Mouse (Mus musculus): ENCODE results near the gene Lgr5. TPM values are rescaled to one million over a fixed set of nuclear protein-coding genes. Genes with fewer than 3 reads are reported as not detected.

The Lgr5 gene
- total and polyA plus RNA-seq, 2 experiments from 2014 or later, result 1.5 to 3.0 TPM

DNA sequence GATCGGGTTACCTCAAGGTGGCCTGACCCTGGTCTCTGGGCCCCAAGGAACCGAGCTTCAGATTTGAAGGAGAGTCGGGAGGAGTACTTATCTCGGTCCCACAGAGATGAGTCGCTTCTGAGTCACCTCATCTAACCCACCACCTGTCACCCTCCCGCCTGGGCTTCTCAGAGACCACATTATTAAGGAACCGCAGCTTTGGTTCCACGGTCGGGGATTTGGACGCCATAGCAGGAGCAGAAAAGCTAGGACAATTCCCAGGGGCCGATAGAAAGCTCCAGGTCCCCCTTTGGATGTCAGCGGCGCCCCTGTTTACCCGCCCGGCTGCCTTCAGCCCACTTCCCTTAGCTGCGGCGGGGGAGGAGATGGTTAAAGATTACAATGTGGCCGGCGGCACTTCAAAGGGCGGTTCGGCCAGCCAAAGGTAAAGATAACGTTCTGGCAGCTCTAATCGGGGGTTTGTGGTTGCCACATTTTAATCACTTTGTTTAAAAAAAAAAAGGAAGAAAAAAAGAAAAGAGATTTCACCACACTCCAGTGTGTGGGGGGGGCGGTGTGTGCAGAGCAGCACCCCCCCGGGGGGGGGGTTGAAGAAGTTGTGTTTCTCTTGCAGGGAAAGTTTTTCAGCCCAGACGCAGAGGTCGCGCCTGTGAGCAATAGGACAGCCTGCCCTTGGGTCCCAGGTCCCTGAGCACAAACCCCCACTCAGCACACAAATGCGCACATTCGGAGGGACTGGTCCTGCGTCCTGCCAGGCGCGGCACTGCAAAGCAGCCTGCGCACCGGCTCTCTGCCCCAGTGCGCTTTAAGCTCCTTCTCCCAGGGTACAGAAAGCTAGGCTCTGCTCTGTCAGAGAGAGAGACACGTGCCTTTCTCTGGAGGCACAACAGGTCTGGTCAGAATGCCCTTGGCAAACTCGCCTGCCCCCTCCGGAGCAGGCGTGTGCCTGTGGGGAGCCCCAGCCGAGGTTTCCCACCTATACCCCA lies 1.0 kb downstream of the Lgr5 start:
- no peak for DNase-seq (ENCODE audit: low spot score)
- H3K36me3 ChIP-seq (ENCODE audit: insufficient read depth, low read length), result no peaks in the 10 kb centered on the region
- H3K4me2 ChIP-seq (ENCODE audit: low read depth, low read length, poor library complexity, severe bottlenecking), result peak overlapping the region; percentile 98

DNA sequence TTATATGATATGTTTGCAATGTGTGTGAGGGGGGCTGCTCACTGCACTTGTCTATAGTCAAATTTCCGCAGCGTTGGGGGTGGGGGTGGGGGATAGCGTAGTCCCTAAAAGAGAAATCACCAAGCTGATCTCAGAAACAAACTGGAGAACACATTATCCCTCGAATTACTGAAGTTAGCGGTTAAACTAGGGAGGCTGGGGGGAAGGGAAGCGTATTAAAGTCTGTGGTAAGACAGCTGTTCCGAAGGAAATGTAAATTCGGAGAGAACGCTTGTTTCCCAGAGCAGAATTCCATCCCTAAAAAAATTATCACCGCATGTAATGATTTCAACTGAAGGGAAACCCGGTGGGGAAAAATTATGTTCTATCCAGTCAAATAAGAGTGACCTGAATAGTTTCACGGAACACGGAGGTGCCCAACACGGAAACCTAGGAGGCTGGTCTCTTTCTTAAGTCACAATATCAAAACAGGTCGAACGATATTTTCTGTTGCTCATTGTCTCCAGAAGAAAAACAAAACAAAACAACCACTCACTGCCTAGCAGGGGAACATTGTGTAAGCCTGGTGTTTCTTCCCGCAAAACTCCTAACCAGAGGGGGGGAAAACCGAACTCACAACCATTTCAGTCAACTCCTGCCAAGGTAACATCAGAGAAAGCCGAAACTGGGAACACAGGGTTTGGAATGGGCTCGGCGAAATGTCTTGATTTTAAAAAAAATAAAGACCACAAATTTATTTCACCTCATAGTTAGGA lies 1.9 kb downstream of the Lgr5 start:
- no peak for TF ChIP-seq CTCF (IDR thresholded peaks at IDR 0.05)
- Histone ChIP-seq H3K27ac (ENCODE audit: low read depth, low read length) (no peak overlapping the region), H3K9me3 (ENCODE audit: low read length) (no peaks in the 10 kb centered on the region), H3K4me2 (ENCODE audit: low read depth, low read length, poor library complexity, severe bottlenecking) (peak overlapping the region; percentile 98), H3K9ac (replicated peaks; ENCODE audit: low read length, poor library complexity, severe bottlenecking) (no peak overlapping the region), H3K36me3 (ENCODE audit: insufficient read depth, low read length) (no peaks in the 10 kb centered on the region), H3K27me3 (ENCODE audit: insufficient read depth, low read length) (peaks cover 24% of the 10 kb centered on the region), H3K4me1 (ENCODE audit: insufficient read depth, low read length) (no peaks in the 10 kb centered on the region; the same call in 1 of the 2 replicates), H3K4me3 (ENCODE audit: low read depth, low read length) (peak overlapping the region; percentile 62)
- no peak for ATAC-seq (ENCODE audit: low FRiP score)
- WGBS, result under 1% methylated on average over 21 of the region's 21 CpGs
- DNase-seq (ENCODE audit: low spot score), result no peak

More for the DNA sequence above, 1.0 kb downstream of the Lgr5 start:
- under 1% methylated on average over 41 of the region's 41 CpGs for WGBS
- Histone ChIP-seq H3K27ac (ENCODE audit: low read depth, low read length) (no peak overlapping the region), H3K9me3 (ENCODE audit: low read length) (no peaks in the 10 kb centered on the region), H3K9ac (replicated peaks; ENCODE audit: low read length, poor library complexity, severe bottlenecking) (peak overlapping the region; percentile 54), H3K4me3 (ENCODE audit: low read depth, low read length) (peak overlapping the region; percentile 62), H3K27me3 (ENCODE audit: insufficient read depth, low read length) (peaks cover 22% of the 10 kb centered on the region), H3K4me1 (ENCODE audit: insufficient read depth, low read length) (no peaks in the 10 kb centered on the region; the same call in 1 of the 2 replicates)
- peak; percentile 59 for ATAC-seq (ENCODE audit: low FRiP score)
- TF ChIP-seq CTCF (IDR thresholded peaks at IDR 0.05), result no peak

DNA sequence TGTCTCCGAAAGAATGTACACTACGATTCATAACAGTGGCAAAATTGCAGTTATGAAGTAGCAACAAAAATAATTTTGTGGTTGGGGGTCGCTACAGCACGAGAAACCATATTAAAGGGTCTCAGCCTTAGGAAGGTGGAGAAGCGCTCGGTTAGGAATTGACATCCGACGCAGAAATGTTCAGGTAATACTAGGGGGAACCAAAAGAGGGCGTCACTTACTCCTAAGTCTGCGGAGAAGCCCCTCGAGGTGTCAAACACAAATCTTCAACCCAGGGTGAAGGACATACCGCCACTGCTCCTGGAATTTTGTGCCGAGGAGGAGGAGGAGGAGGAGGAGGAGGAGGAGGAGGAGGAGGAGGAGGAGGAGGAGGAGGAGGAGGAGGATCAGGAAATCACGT lies 2.9 kb downstream of the Lgr5 start:
- no peak for ATAC-seq (ENCODE audit: low FRiP score)
- Histone ChIP-seq H3K4me1 (ENCODE audit: insufficient read depth, low read length) (no peaks in the 10 kb centered on the region; the same call in 1 of the 2 replicates), H3K9ac (replicated peaks; ENCODE audit: low read length, poor library complexity, severe bottlenecking) (no peak overlapping the region), H3K9me3 (ENCODE audit: low read length) (no peaks in the 10 kb centered on the region), H3K4me2 (ENCODE audit: low read depth, low read length, poor library complexity, severe bottlenecking) (no peak overlapping the region), H3K27ac (ENCODE audit: low read depth, low read length) (no peak overlapping the region), H3K4me3 (ENCODE audit: low read depth, low read length) (no peak overlapping the region), H3K36me3 (ENCODE audit: insufficient read depth, low read length) (no peaks in the 10 kb centered on the region), H3K27me3 (ENCODE audit: insufficient read depth, low read length) (peaks cover 28% of the 10 kb centered on the region)
- WGBS, result 26% methylated on average over 12 of the region's 14 CpGs
- DNase-seq (ENCODE audit: low spot score), result no peak
- TF ChIP-seq CTCF (IDR thresholded peaks at IDR 0.05), result peak; percentile 16; the same call in 1 of the 2 replicates

DNA sequence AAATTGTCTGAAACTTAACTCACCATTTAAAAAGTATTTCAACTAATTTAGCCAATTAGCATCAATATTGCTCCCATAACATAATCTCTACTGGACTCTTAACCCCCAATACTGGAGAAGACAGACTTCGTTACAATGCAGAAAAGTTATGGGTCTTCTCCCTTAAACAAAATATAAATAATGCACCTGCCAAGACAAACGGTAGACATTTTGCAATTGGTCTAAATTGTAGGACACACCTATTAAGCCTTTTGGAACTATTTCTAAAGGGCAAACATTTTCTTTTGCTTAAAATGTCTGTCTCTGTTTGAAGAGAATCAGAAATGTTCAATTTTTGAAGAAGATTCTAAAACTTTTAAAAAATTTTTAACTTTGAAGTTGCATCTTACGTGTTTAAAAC lies 4.5 kb downstream of the Lgr5 start:
- Histone ChIP-seq H3K9ac (replicated peaks; ENCODE audit: low read length, poor library complexity, severe bottlenecking) (no peak overlapping the region), H3K4me2 (ENCODE audit: low read depth, low read length, poor library complexity, severe bottlenecking) (no peak overlapping the region), H3K27me3 (ENCODE audit: insufficient read depth, low read length) (peaks cover 28% of the 10 kb centered on the region), H3K36me3 (ENCODE audit: insufficient read depth, low read length) (no peaks in the 10 kb centered on the region), H3K4me1 (ENCODE audit: insufficient read depth, low read length) (no peaks in the 10 kb centered on the region; the same call in 1 of the 2 replicates), H3K4me3 (ENCODE audit: low read depth, low read length) (no peak overlapping the region), H3K27ac (ENCODE audit: low read depth, low read length) (no peak overlapping the region), H3K9me3 (ENCODE audit: low read length) (no peaks in the 10 kb centered on the region)
- ATAC-seq (ENCODE audit: low FRiP score) (no peak), DNase-seq (ENCODE audit: low spot score) (no peak)
- WGBS, result 93% methylated on average over 3 of the region's 3 CpGs
- TF ChIP-seq CTCF (IDR thresholded peaks at IDR 0.05), result no peak

DNA sequence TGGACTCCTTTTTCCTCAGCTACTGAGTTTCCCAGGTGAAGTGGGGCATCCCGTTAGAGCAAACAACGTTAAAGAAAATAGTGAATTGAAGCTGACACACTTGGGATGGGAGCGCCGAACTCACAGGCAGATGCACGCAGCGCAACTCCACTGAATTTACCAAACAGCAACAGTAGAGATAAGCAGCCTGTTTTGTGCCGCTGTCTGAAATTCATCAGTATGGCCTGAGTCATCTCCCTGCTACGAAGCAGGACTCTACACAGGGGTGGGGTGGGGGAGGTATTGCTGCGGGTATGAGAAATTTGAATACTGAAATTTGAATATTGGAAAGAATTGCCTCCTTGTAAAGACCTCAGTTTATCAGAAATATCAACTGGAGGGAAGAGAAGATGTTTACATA lies 5.6 kb downstream of the Lgr5 start:
- Histone ChIP-seq H3K4me1 (ENCODE audit: insufficient read depth, low read length) (no peaks in the 10 kb centered on the region; the same call in 1 of the 2 replicates), H3K36me3 (ENCODE audit: insufficient read depth, low read length) (no peaks in the 10 kb centered on the region), H3K4me3 (ENCODE audit: low read depth, low read length) (no peak overlapping the region), H3K27me3 (ENCODE audit: insufficient read depth, low read length) (peaks cover 28% of the 10 kb centered on the region), H3K9ac (replicated peaks; ENCODE audit: low read length, poor library complexity, severe bottlenecking) (no peak overlapping the region), H3K4me2 (ENCODE audit: low read depth, low read length, poor library complexity, severe bottlenecking) (no peak overlapping the region), H3K27ac (ENCODE audit: low read depth, low read length) (no peak overlapping the region), H3K9me3 (ENCODE audit: low read length) (no peaks in the 10 kb centered on the region)
- WGBS, result 79% methylated on average over 9 of the region's 9 CpGs
- ATAC-seq (ENCODE audit: low FRiP score) (no peak), DNase-seq (ENCODE audit: low spot score) (no peak)
- no peak for TF ChIP-seq CTCF (IDR thresholded peaks at IDR 0.05)
